10 mouse cellular contexts compared by ENCODE assay signal in the genomic region with DNA sequence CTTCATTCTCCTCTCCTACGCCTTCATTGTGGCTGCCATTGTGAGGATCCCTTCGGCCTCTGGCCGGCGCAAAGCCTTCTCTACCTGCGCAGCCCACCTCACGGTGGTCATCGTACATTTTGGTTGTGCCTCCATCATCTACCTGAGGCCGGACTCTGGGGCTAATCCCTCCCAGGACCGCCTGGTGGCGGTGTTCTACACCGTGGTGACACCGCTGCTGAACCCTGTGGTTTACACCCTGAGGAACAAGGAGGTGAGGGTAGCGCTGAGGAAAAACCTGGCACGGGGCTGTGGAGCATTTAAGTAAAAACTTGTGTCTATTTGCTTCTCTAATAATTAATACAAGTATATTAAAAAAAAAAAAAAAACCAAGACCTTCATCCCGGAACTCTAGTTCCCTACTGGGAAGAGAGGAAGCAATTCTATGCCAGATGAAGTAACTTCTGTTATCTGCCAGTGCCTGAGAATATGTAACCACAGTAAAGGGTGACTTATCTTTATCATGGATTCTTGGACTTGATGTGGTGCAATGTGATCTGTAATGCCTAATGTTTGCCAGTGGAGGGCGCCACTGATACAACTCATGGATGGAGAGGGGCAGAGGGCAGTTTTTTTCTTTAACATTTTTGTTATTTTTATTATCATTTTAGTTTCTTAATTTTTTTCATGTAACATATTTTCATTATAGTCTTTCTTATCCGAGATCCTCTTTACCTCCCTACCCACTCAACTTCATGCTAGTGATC. TPM values are rescaled to one million over a fixed set of nuclear protein-coding genes. Genes with fewer than 3 reads are reported as not detected.
A peak's percentile ranks its signal among the peaks of the same experiment; 100 is the strongest.
DNase-seq lines count a peak whose midpoint lies in the region; ATAC-seq lines count a peak whose summit lies in the region.
"Had no signal": no experiment of that assay in that cellular context is flagged by ENCODE, and none has a peak within 500 bp of the region (broad histone marks: within the 10 kb centered on the region; RNA-seq: fewer than 3 reads in every experiment).

No protein-coding gene starts in this region.

- WGBS in limb, embryonic 11.5 days, result 56% methylated on average over 17 of the region's 17 CpGs
- 59% methylated on average over 17 of the region's 17 CpGs for WGBS in limb, embryonic 10.5 days

- no peak overlapping the region for H3K4me2 ChIP-seq in limb, embryonic 11.5 days (ENCODE audit: low read depth, severe bottlenecking)

- no peak overlapping the region for H3K4me3 ChIP-seq in limb, embryonic 11.5 days (ENCODE audit: low read depth, low read length)
- H3K4me3 ChIP-seq in limb, embryonic 10.5 days, result no peak overlapping the region

- H3K27me3 ChIP-seq in limb, embryonic 11.5 days (ENCODE audit: control insufficient read depth, insufficient read depth, low read length), result no peaks in the 10 kb centered on the region
- no peaks in the 10 kb centered on the region for H3K27me3 ChIP-seq in limb, embryonic 10.5 days (ENCODE audit: low read depth, poor library complexity, severe bottlenecking)

- peak; percentile 9 to 32 for DNase-seq in adrenal gland, adult (ENCODE audit: inconsistent age in 2 of 2, low spot score in 1 of 2)
- DNase-seq in adrenal gland, adult 8-10 months, result no peak
- peak; percentile 49 for DNase-seq in limb, embryonic 11.5 days (ENCODE audit: low spot score)
- no peak for DNase-seq in limb, embryonic 10.5 days (ENCODE audit: low spot score)
- peak; percentile 19 for DNase-seq in c-Kit-positive CD71-negative TER-119-negative erythroid progenitor cells, embryonic 14.5 days (ENCODE audit: low read depth)
- DNase-seq in ovary, adult 18-20 months (ENCODE audit: low spot score), result no peak
- DNase-seq in frontal cortex, postnatal 36 days (ENCODE audit: low spot score in 2 of 2), result no peak

- no peaks in the 10 kb centered on the region for H3K36me3 ChIP-seq in limb, embryonic 11.5 days (ENCODE audit: control insufficient read depth, insufficient read depth, low read length)
- no peaks in the 10 kb centered on the region for H3K36me3 ChIP-seq in limb, embryonic 10.5 days

- no peaks in the 10 kb centered on the region for H3K9me3 ChIP-seq in limb, embryonic 11.5 days (ENCODE audit: control insufficient read depth, low read length)
- no peaks in the 10 kb centered on the region for H3K9me3 ChIP-seq in limb, embryonic 10.5 days (replicated peaks)

- H3K9ac ChIP-seq in limb, embryonic 11.5 days (ENCODE audit: low read length), result no peak overlapping the region

- no peak for ATAC-seq in limb, embryonic 11.5 days (ENCODE audit: insufficient number of reproducible peaks, low FRiP score, low TSS enrichment, low read depth)
- ATAC-seq in megakaryocyte progenitor cell, adult 5-6 weeks (replicated peaks; ENCODE audit: poor library complexity), result peak; percentile 95

- H3K27ac ChIP-seq in limb, embryonic 11.5 days (replicated peaks; ENCODE audit: low read depth, low read length), result no peak overlapping the region
- H3K27ac ChIP-seq in limb, embryonic 10.5 days, result no peak overlapping the region

- no peaks in the 10 kb centered on the region for H3K4me1 ChIP-seq in limb, embryonic 11.5 days (ENCODE audit: control insufficient read depth, insufficient read depth, low read length)
- no peaks in the 10 kb centered on the region for H3K4me1 ChIP-seq in limb, embryonic 10.5 days

RNA-seq across cellular contexts. Expression of gene Olfr1358, which starts 3.2 kb away (rescaled TPM):
- not detected for total RNA-seq in adrenal gland, adult 8-10 months (2022)
- polyA plus RNA-seq in limb, embryonic 11.5 days (2014; fragmentation: Nextera tagmentation; extraction: Ambion mirVana), result not detected in 2 replicates
- not detected in 2 replicates for polyA plus RNA-seq in limb, embryonic 10.5 days (2016; fragmentation: Nextera tagmentation; extraction: Ambion mirVana)
- total RNA-seq in megakaryocyte progenitor cell, adult 5-6 weeks (2015), result not detected in 2 replicates
- not detected in 2 replicates for total RNA-seq in megakaryocyte progenitor cell, adult 5-6 weeks (2017)
- total RNA-seq: heart, postnatal 10 days had no signal
- polyA plus RNA-seq: neural tube, embryonic 11.5 days had no signal

RNA-seq across cellular contexts. Expression of gene Ilvbl, which starts 53.7 kb away (rescaled TPM):
- total RNA-seq in adrenal gland, adult 8-10 months (2022), result 10 to 100 TPM; 58.3 to 68.8 (median 61.9) TPM
- polyA plus RNA-seq in limb, embryonic 11.5 days (2014; fragmentation: Nextera tagmentation; extraction: Ambion mirVana), result 24.6 and 29.2 TPM in 2 replicates
- polyA plus RNA-seq in limb, embryonic 10.5 days (2016; fragmentation: Nextera tagmentation; extraction: Ambion mirVana), result 27.2 and 38.8 TPM in 2 replicates
- 23.1 and 26.9 TPM in 2 replicates for total RNA-seq in megakaryocyte progenitor cell, adult 5-6 weeks (2015)
- 9.1 and 9.6 TPM in 2 replicates for total RNA-seq in megakaryocyte progenitor cell, adult 5-6 weeks (2017)

RNA-seq across cellular contexts. Expression of gene Pdxk, which starts 55.7 kb away (rescaled TPM):
- total RNA-seq in adrenal gland, adult 8-10 months (2022), result 10 to 100 TPM; 31.7 to 46.1 (median 42.1) TPM
- 8.3 and 9.2 TPM in 2 replicates for polyA plus RNA-seq in limb, embryonic 11.5 days (2014; fragmentation: Nextera tagmentation; extraction: Ambion mirVana)
- polyA plus RNA-seq in limb, embryonic 10.5 days (2016; fragmentation: Nextera tagmentation; extraction: Ambion mirVana), result 11.7 and 11.8 TPM in 2 replicates
- total RNA-seq in megakaryocyte progenitor cell, adult 5-6 weeks (2015), result 24.7 and 28.1 TPM in 2 replicates
- total RNA-seq in megakaryocyte progenitor cell, adult 5-6 weeks (2017), result 18.8 and 19.9 TPM in 2 replicates

Comparison
In these comparisons a context has a peak if more than half of its experiments do, and no peak if none do; other contexts are left out.
1. DNase-seq: peak in adrenal gland, adult (2 of 2), limb, embryonic 11.5 days (single experiment) and c-Kit-positive CD71-negative TER-119-negative erythroid progenitor cells, embryonic 14.5 days (single experiment); none in adrenal gland, adult 8-10 months (single experiment), limb, embryonic 10.5 days (single experiment), ovary, adult 18-20 months (single experiment) and frontal cortex, postnatal 36 days (0 of 2).